Mouse (Mus musculus) kidney, embryonic 15.5 days (tissue): ENCODE data around the gene Uhrf1bp1. TPM values are rescaled to one million over a fixed set of nuclear protein-coding genes. Genes with fewer than 3 reads are reported as not detected.
A peak's percentile ranks its signal among the peaks of the same experiment; 100 is the strongest.

ENCODE experiments used
- ATAC-seq: fragments of 200-750 bp; cut with Nextera tagmentation; replicated peaks from 2 replicates; pipeline ENCODE4 v1.8.0; 2017; ENCODE audit warnings: moderate TSS enrichment; ENCODE audit not compliant: low FRiP score
- H3K27ac ChIP-seq: fragments of 300-500 bp; sonication (generic); 2 replicates; pipeline ENCODE4 v1.5.1; 2015; ENCODE audit warnings: mild to moderate bottlenecking, inconsistent platforms
- H3K27me3 ChIP-seq: fragments of 300-500 bp; sonication (generic); 2 replicates; pipeline ENCODE4 v1.6.1; 2015; ENCODE audit warnings: inconsistent platforms
- H3K36me3 ChIP-seq: fragments of 300-500 bp; sonication (generic); 2 replicates; pipeline ENCODE4 v1.6.1; 2015; ENCODE audit warnings: inconsistent platforms
- H3K4me1 ChIP-seq: fragments of 300-500 bp; sonication (generic); 2 replicates; pipeline ENCODE4 v1.6.1; 2015; ENCODE audit warnings: inconsistent platforms
- H3K4me2 ChIP-seq: fragments of 300-500 bp; sonication (generic); 2 replicates; pipeline ENCODE4 v1.6.1; 2015; ENCODE audit warnings: moderate library complexity, mild to moderate bottlenecking, inconsistent platforms
- H3K4me3 ChIP-seq: fragments of 300-500 bp; sonication (generic); replicated peaks from 2 replicates; pipeline ENCODE4 v1.5.1; 2015; ENCODE audit warnings: mild to moderate bottlenecking, inconsistent platforms
- H3K9ac ChIP-seq: fragments of 300-500 bp; sonication (generic); 2 replicates; pipeline ENCODE4 v1.6.1; 2015; ENCODE audit warnings: mild to moderate bottlenecking, inconsistent platforms
- H3K9me3 ChIP-seq: fragments of 300-500 bp; sonication (generic); replicated peaks from 2 replicates; pipeline ENCODE4 v1.6.1; 2016; ENCODE audit warnings: inconsistent platforms
- WGBS: fragments of 180-500 bp; shearing (Covaris S2); methylation state at CpG from one replicate; pipeline ENCODE4 v1.1.7; 2015; ENCODE audit warnings: mixed read lengths; 5-methylcytosine and 5-hydroxymethylcytosine counted together
- polyA plus RNA-seq: library from polyadenylated mRNA; unstranded; fragments of >200 nt; fragmentation: Nextera tagmentation; extraction: Ambion mirVana; gene quantifications from 2 replicates; pipeline ENCODE4 v1.2.1, GENCODE M21; 2015

The Uhrf1bp1 gene
- polyA plus RNA-seq, 1 experiment from 2014 or later = 7.9 TPM

GRCm38 (mm10) chr17:27942131-27942530, 85.9 kb downstream of the Uhrf1bp1 start:
- Histone ChIP-seq H3K4me2 (no peak overlapping the region), H3K9me3 (no peaks in the 10 kb centered on the region), H3K27me3 (no peaks in the 10 kb centered on the region), H3K9ac (no peak overlapping the region), H3K27ac (no peak overlapping the region), H3K36me3 (no peaks in the 10 kb centered on the region), H3K4me3 (no peak overlapping the region), H3K4me1 (peaks cover 54% of the 10 kb centered on the region)
- WGBS = 82% methylated on average over 4 of the region's 4 CpGs
- no peak for ATAC-seq

GRCm38 (mm10) chr17:27945546-27946216, 89.4 kb downstream of the Uhrf1bp1 start:
- H3K4me3 ChIP-seq = no peak overlapping the region
- H3K4me1 ChIP-seq = peaks cover 32% of the 10 kb centered on the region
- H3K9ac ChIP-seq = no peak overlapping the region
- 35% methylated on average over 6 of the region's 6 CpGs for WGBS
- H3K9me3 ChIP-seq = no peaks in the 10 kb centered on the region
- H3K36me3 ChIP-seq = no peaks in the 10 kb centered on the region
- no peaks in the 10 kb centered on the region for H3K27me3 ChIP-seq
- 0 out of 2 replicates have a peak, but pooled peaks have one; percentile 66 for ATAC-seq
- no peak overlapping the region for H3K4me2 ChIP-seq
- H3K27ac ChIP-seq = peak overlapping the region; percentile 78

GRCm38 (mm10) chr17:27946371-27946770, 90.1 kb downstream of the Uhrf1bp1 start:
- Histone ChIP-seq H3K4me1 (peaks cover 32% of the 10 kb centered on the region), H3K9ac (no peak overlapping the region), H3K4me2 (no peak overlapping the region), H3K27ac (peak overlapping the region; percentile 78), H3K4me3 (no peak overlapping the region), H3K9me3 (no peaks in the 10 kb centered on the region), H3K36me3 (no peaks in the 10 kb centered on the region), H3K27me3 (no peaks in the 10 kb centered on the region)
- no peak for ATAC-seq
- WGBS = 69% methylated on average over 8 of the region's 8 CpGs

- H3K4me3 ChIP-seq = no peak overlapping the region
- no peaks in the 10 kb centered on the region for H3K27me3 ChIP-seq
- no peak for ATAC-seq
- H3K9me3 ChIP-seq = no peaks in the 10 kb centered on the region
- WGBS = 84% methylated on average over 2 of the region's 2 CpGs
- no peak overlapping the region for H3K4me2 ChIP-seq
- peaks cover 32% of the 10 kb centered on the region for H3K4me1 ChIP-seq
- H3K27ac ChIP-seq = 0 out of 2 replicates have a peak overlapping the region, but pooled peaks have one; percentile 15
- no peak overlapping the region for H3K9ac ChIP-seq
- H3K36me3 ChIP-seq = no peaks in the 10 kb centered on the region
Measured at GRCm38 (mm10) chr17:27947155-27947554, 90.9 kb downstream of the Uhrf1bp1 start.

Other genes with a start within 250 kb of the Uhrf1bp1 start
- 75.2 and 81.5 TPM in 2 replicates for gene Nudt3, start 232.9 kb upstream of the Uhrf1bp1 start, polyA plus RNA-seq
- gene RPS10-NUDT3, start 221.2 kb upstream of the Uhrf1bp1 start, polyA plus RNA-seq = not detected in 2 replicates
- gene Rps10, start 219.8 kb upstream of the Uhrf1bp1 start, polyA plus RNA-seq = 973 and 1,016 TPM in 2 replicates
- 0.99 and 1.5 TPM in 2 replicates for gene Pacsin1, start 200.9 kb upstream of the Uhrf1bp1 start, polyA plus RNA-seq
- 0.16 and 1.4 TPM in 2 replicates for gene Spdef, start 127.5 kb upstream of the Uhrf1bp1 start, polyA plus RNA-seq
- 16.7 and 16.8 TPM in 2 replicates for gene D17Wsu92e, start 35.8 kb upstream of the Uhrf1bp1 start, polyA plus RNA-seq
- gene Snrpc, start 18.3 kb upstream of the Uhrf1bp1 start, polyA plus RNA-seq = 330 and 331 TPM in 2 replicates
- gene Anks1, start 52.9 kb downstream of the Uhrf1bp1 start, polyA plus RNA-seq = 12.4 and 14.4 TPM in 2 replicates
- gene Taf11, start 53.4 kb downstream of the Uhrf1bp1 start, polyA plus RNA-seq = 65.1 and 75.7 TPM in 2 replicates
- gene Tcp11, start 224.2 kb downstream of the Uhrf1bp1 start, polyA plus RNA-seq = 5.8 and 6.1 TPM in 2 replicates